Mouse (Mus musculus) WW6 (cell line): ENCODE data around the gene Ecsit.

Experiments used
- DNase-seq: peaks from one replicate; pipeline ENCODE4 v3.0.0-alpha.2; 2013; ENCODE audit warnings: low read depth, low spot score

Gene Ecsit

GRCm38 (mm10) chr9:22051161-22051957, 33.9 kb downstream of the Ecsit start:
- no peak for DNase-seq

GRCm38 (mm10) chr9:22050351-22050889, 34.8 kb downstream of the Ecsit start:
- peak; percentile 54 for DNase-seq

- no peak for DNase-seq
These were observed 35.4 kb downstream of the Ecsit start for GRCm38 (mm10) chr9:22049721-22050270.

- no peak for DNase-seq
These were observed 35.9 kb downstream of the Ecsit start for GRCm38 (mm10) chr9:22049315-22049714.

GRCm38 (mm10) chr9:22047329-22047728, 37.9 kb downstream of the Ecsit start:
- DNase-seq = no peak

GRCm38 (mm10) chr9:22041832-22042231, 43.4 kb downstream of the Ecsit start:
- no peak for DNase-seq

GRCm38 (mm10) chr9:22037826-22038225, 47.4 kb downstream of the Ecsit start:
- DNase-seq = no peak

- DNase-seq = no peak
These were observed 49.8 kb downstream of the Ecsit start for GRCm38 (mm10) chr9:22035300-22036044.

- no peak for DNase-seq
These were observed 54.9 kb downstream of the Ecsit start for GRCm38 (mm10) chr9:22030386-22030785.

GRCm38 (mm10) chr9:22028467-22028866, 56.8 kb downstream of the Ecsit start:
- no peak for DNase-seq

- no peak for DNase-seq
These were observed 60.6 kb downstream of the Ecsit start for GRCm38 (mm10) chr9:22024592-22024991.
